Mouse (Mus musculus): ENCODE measurements around the gene Eno1.

DNA sequence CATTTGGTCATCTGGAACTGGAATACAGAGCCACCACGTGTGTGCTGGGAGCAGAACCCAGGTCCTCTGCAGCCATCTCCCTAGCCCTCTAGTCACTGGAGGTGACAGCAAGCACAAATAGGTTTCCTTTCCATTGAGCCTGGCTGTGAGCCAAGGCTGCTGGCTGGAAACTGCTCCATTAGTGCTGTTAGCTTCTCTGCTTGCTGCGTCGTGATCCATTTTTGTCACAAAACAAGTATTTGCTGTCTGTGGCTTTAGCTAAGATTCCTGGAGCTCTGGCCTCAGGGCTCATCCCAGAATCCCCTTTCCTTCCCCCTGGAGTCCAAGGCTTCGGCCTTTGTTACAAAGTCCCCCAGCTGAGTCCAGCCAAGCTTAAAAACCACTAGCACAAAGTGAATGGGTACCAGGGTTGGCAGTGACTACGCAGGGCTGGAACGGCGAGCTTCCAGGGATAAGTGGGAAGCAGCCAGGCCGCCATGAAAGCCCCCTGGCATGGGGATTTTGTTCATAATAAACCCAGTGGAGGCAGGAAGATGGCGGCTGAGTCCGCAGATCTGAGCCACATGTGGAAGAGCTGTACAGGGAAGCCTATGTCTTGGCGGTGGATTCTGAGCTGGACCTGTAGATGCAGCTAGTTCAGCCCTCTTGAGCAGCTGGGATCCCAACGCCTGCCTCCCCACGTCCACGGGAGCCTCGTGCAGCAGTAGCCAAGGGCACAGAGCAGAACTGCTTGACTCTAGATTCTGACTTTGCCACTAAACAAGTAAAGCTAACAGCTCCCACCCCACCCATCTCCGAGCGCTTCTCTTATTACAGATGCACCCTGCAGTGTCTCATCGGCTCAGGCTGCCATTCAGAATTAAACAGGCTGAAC lies 14.3 kb downstream of the Eno1 start:
- TF ChIP-seq CTCF (IDR thresholded peaks at IDR 0.05) (no peak), EP300 (IDR thresholded peaks at IDR 0.05) (no peak)
